Mouse (Mus musculus): ENCODE results near the gene Nell2. TPM values are rescaled to one million over a fixed set of nuclear protein-coding genes. Genes with fewer than 3 reads are reported as not detected.
"Not testable (repeated sequence)": the region's sequence is repeated elsewhere in the genome, so short reads cannot be mapped to it uniquely, and the experiment has no call there.

Gene Nell2
- polyA plus RNA-seq, 2 experiments: 0.20 TPM

GRCm38 (mm10) chr15:95243876-95244275, 284.5 kb downstream of the Nell2 start:
- Histone ChIP-seq H3K4me2 (ENCODE audit: low read depth) (no peak overlapping the region), H3K36me3 (replicated peaks; ENCODE audit: control insufficient read depth, insufficient read depth, low read depth) (no peaks in the 10 kb centered on the region), H3K27me3 (ENCODE audit: control insufficient read depth, insufficient read depth, low read length) (no peaks in the 10 kb centered on the region), H3K4me1 (replicated peaks; ENCODE audit: control insufficient read depth in 2 of 2, insufficient read depth in 2 of 2, low read length in 1 of 2) (no peaks in the 10 kb centered on the region), H3K27ac (no peak overlapping the region), H3K4me3 (ENCODE audit: insufficient read depth in 1 of 2, low read depth in 2 of 2, low read length in 2 of 2) (no peak overlapping the region), H3K9me3 (ENCODE audit: control insufficient read depth, low read length) (no peaks in the 10 kb centered on the region), H3K9ac (replicated peaks) (no peak overlapping the region)
- ATAC-seq (ENCODE audit: insufficient read depth): no peak
- TF ChIP-seq EP300 (IDR thresholded peaks at IDR 0.05; ENCODE audit: low read depth) (no peak), CTCF (IDR thresholded peaks at IDR 0.05; ENCODE audit: low read depth) (no peak)
- DNase-seq (ENCODE audit: low read depth in 3 of 3, low spot score in 3 of 3): no peak
- WGBS (ENCODE audit: insufficient replicate concordance): 55% methylated on average over 8 of the region's 8 CpGs

GRCm38 (mm10) chr15:95241161-95241560, 287.2 kb downstream of the Nell2 start:
- Histone ChIP-seq H3K9ac (replicated peaks) (no peak overlapping the region), H3K4me2 (ENCODE audit: low read depth) (no peak overlapping the region), H3K36me3 (replicated peaks; ENCODE audit: control insufficient read depth, insufficient read depth, low read depth) (no peaks in the 10 kb centered on the region), H3K4me3 (ENCODE audit: insufficient read depth in 1 of 2, low read depth in 2 of 2, low read length in 2 of 2) (no peak overlapping the region), H3K27me3 (ENCODE audit: control insufficient read depth, insufficient read depth, low read length) (no peaks in the 10 kb centered on the region), H3K27ac (no peak overlapping the region), H3K4me1 (replicated peaks; ENCODE audit: control insufficient read depth in 2 of 2, insufficient read depth in 2 of 2, low read length in 1 of 2) (no peaks in the 10 kb centered on the region), H3K9me3 (ENCODE audit: control insufficient read depth, low read length) (no peaks in the 10 kb centered on the region)
- ATAC-seq (ENCODE audit: insufficient read depth) (no peak), DNase-seq (ENCODE audit: low read depth in 3 of 3, low spot score in 3 of 3) (no peak)
- TF ChIP-seq EP300 (IDR thresholded peaks at IDR 0.05; ENCODE audit: low read depth) (no peak), CTCF (IDR thresholded peaks at IDR 0.05; ENCODE audit: low read depth) (no peak)
- WGBS (ENCODE audit: insufficient replicate concordance): 78% methylated on average over 3 of the region's 3 CpGs

GRCm38 (mm10) chr15:95237021-95237420, 291.3 kb downstream of the Nell2 start:
- H3K27me3 ChIP-seq (ENCODE audit: control insufficient read depth, insufficient read depth, low read length); H3K9ac ChIP-seq (replicated peaks); H3K9me3 ChIP-seq (ENCODE audit: control insufficient read depth, low read length); H3K27ac ChIP-seq; H3K4me2 ChIP-seq (ENCODE audit: low read depth); H3K36me3 ChIP-seq (replicated peaks; ENCODE audit: control insufficient read depth, insufficient read depth, low read depth); H3K4me1 ChIP-seq (replicated peaks; ENCODE audit: control insufficient read depth in 2 of 2, insufficient read depth in 2 of 2, low read length in 1 of 2); DNase-seq (ENCODE audit: low read depth in 3 of 3, low spot score in 3 of 3); ATAC-seq (ENCODE audit: insufficient read depth); H3K4me3 ChIP-seq (ENCODE audit: insufficient read depth in 1 of 2, low read depth in 2 of 2, low read length in 2 of 2): not testable (repeated sequence)
- 79% methylated on average over 2 of the region's 2 CpGs for WGBS (ENCODE audit: insufficient replicate concordance)

- H3K36me3 ChIP-seq (replicated peaks; ENCODE audit: control insufficient read depth, insufficient read depth, low read depth): no peaks in the 10 kb centered on the region
- H3K27me3 ChIP-seq (ENCODE audit: control insufficient read depth, insufficient read depth, low read length): no peaks in the 10 kb centered on the region
- no peak for ATAC-seq (ENCODE audit: insufficient read depth)
- no peak overlapping the region for H3K27ac ChIP-seq
- no peak overlapping the region for H3K4me2 ChIP-seq (ENCODE audit: low read depth)
- H3K4me3 ChIP-seq (ENCODE audit: insufficient read depth in 1 of 2, low read depth in 2 of 2, low read length in 2 of 2): no peak overlapping the region
- TF ChIP-seq EP300 (IDR thresholded peaks at IDR 0.05; ENCODE audit: low read depth) (no peak), CTCF (IDR thresholded peaks at IDR 0.05; ENCODE audit: low read depth) (no peak)
- H3K9me3 ChIP-seq (ENCODE audit: control insufficient read depth, low read length): no peaks in the 10 kb centered on the region
- no peak overlapping the region for H3K9ac ChIP-seq (replicated peaks)
- no peak for DNase-seq (ENCODE audit: low read depth in 3 of 3, low spot score in 3 of 3)
- no peaks in the 10 kb centered on the region for H3K4me1 ChIP-seq (replicated peaks; ENCODE audit: control insufficient read depth in 2 of 2, insufficient read depth in 2 of 2, low read length in 1 of 2)
- 74% methylated on average over 3 of the region's 3 CpGs for WGBS (ENCODE audit: insufficient replicate concordance)
These were observed 291.9 kb downstream of the Nell2 start for GRCm38 (mm10) chr15:95236509-95236908.

GRCm38 (mm10) chr15:95231171-95231570, 297.2 kb downstream of the Nell2 start:
- ATAC-seq (ENCODE audit: insufficient read depth): no peak

More at GRCm38 (mm10) chr15:95231171-95231570, 297.2 kb downstream of the Nell2 start:
- Histone ChIP-seq H3K27me3 (ENCODE audit: control insufficient read depth, insufficient read depth, low read length) (no peaks in the 10 kb centered on the region), H3K4me1 (replicated peaks; ENCODE audit: control insufficient read depth in 2 of 2, insufficient read depth in 2 of 2, low read length in 1 of 2) (no peaks in the 10 kb centered on the region), H3K4me3 (ENCODE audit: insufficient read depth in 1 of 2, low read depth in 2 of 2, low read length in 2 of 2) (no peak overlapping the region), H3K9ac (replicated peaks) (no peak overlapping the region), H3K9me3 (ENCODE audit: control insufficient read depth, low read length) (no peaks in the 10 kb centered on the region), H3K36me3 (replicated peaks; ENCODE audit: control insufficient read depth, insufficient read depth, low read depth) (no peaks in the 10 kb centered on the region), H3K27ac (no peak overlapping the region), H3K4me2 (ENCODE audit: low read depth) (no peak overlapping the region)
- TF ChIP-seq CTCF (IDR thresholded peaks at IDR 0.05; ENCODE audit: low read depth) (no peak), EP300 (IDR thresholded peaks at IDR 0.05; ENCODE audit: low read depth) (no peak)
- DNase-seq (ENCODE audit: low read depth in 3 of 3, low spot score in 3 of 3): no peak
- 74% methylated on average over 13 of the region's 13 CpGs for WGBS (ENCODE audit: insufficient replicate concordance)
